14 mouse cellular contexts compared by ENCODE assay signal in genomic region chr17:57286718-57287355, GRCm38 (mm10). TPM values are rescaled to one million over a fixed set of nuclear protein-coding genes. Genes with fewer than 3 reads are reported as not detected.
A peak's percentile ranks its signal among the peaks of the same experiment; 100 is the strongest.
DNase-seq lines count a peak whose midpoint lies in the region; ATAC-seq and TF ChIP-seq lines count a peak whose summit lies in the region.
"Had no signal": no experiment of that assay in that cellular context is flagged by ENCODE, and none has a peak within 500 bp of the region (broad histone marks: within the 10 kb centered on the region; RNA-seq: fewer than 3 reads in every experiment).

No protein-coding gene starts in this region.

- no peaks in the 10 kb centered on the region for H3K27me3 ChIP-seq in liver, embryonic 11.5 days (replicated peaks; ENCODE audit: control insufficient read depth, insufficient read depth, low read length)
- no peaks in the 10 kb centered on the region for H3K27me3 ChIP-seq in liver, postnatal 0 days (ENCODE audit: insufficient read depth, low read length)
- no peaks in the 10 kb centered on the region for H3K27me3 ChIP-seq in midbrain, embryonic 13.5 days

- intact Hi-C loops in left cerebral cortex, postnatal 36 days (cut with DNase I) = no loop called here

- H3K9ac ChIP-seq in liver, embryonic 11.5 days (ENCODE audit: low read depth, low read length) = no peak overlapping the region
- no peak overlapping the region for H3K9ac ChIP-seq in liver, postnatal 0 days (replicated peaks)
- H3K9ac ChIP-seq in midbrain, embryonic 13.5 days (replicated peaks) = no peak overlapping the region

- H3K4me1 ChIP-seq in liver, embryonic 11.5 days (replicated peaks; ENCODE audit: control insufficient read depth, insufficient read depth, low read length) = peaks cover 3% of the 10 kb centered on the region; the same call in 1 of the 2 replicates
- H3K4me1 ChIP-seq in liver, postnatal 0 days (ENCODE audit: insufficient read depth) = peaks cover 16% of the 10 kb centered on the region; the same call in 1 of the 2 replicates
- no peaks in the 10 kb centered on the region for H3K4me1 ChIP-seq in midbrain, embryonic 13.5 days (replicated peaks)

- H3K36me3 ChIP-seq in liver, embryonic 11.5 days (ENCODE audit: control insufficient read depth, insufficient read depth, low read length) = no peaks in the 10 kb centered on the region
- H3K36me3 ChIP-seq in liver, postnatal 0 days (replicated peaks; ENCODE audit: insufficient read depth, low read length) = peaks cover 5% of the 10 kb centered on the region
- H3K36me3 ChIP-seq in midbrain, embryonic 13.5 days = no peaks in the 10 kb centered on the region

- peak overlapping the region; percentile 28; the same call in 1 of the 2 replicates for H3K4me2 ChIP-seq in liver, embryonic 11.5 days
- H3K4me2 ChIP-seq in liver, postnatal 0 days (ENCODE audit: low read depth, low read length) = no peak overlapping the region
- no peak overlapping the region for H3K4me2 ChIP-seq in midbrain, embryonic 13.5 days (replicated peaks)

- no peak for TF ChIP-seq EP300 in liver, postnatal 0 days (IDR thresholded peaks at IDR 0.05; ENCODE audit: low read depth)

- DNase-seq in liver, embryonic 11.5 days (ENCODE audit: low spot score) = no peak
- no peak for DNase-seq in liver, postnatal 0 days
- DNase-seq in CD4-positive helper T cell, adult 2 months (ENCODE audit: low read depth, low spot score) = peak; percentile 65
- peak; percentile 57 for DNase-seq in T-cell, adult 2 months (ENCODE audit: low spot score)
- no peak for DNase-seq in left cerebral cortex, postnatal 36 days (ENCODE audit: low spot score in 2 of 2)
- DNase-seq in spleen, postnatal 10 days (ENCODE audit: low spot score in 2 of 2) = no peak
- DNase-seq in right cerebral cortex, adult 18-20 months = no peak
- DNase-seq: adrenal gland, postnatal 36 days; cerebellum, adult 11-12 months; embryo, embryonic 11 days; heart, adult 18-20 months; kidney, adult 18-20 months; lung, postnatal 10 days had no signal

- TF ChIP-seq CTCF in liver, postnatal 0 days (IDR thresholded peaks at IDR 0.05; ENCODE audit: low read depth) = no peak

- no peak overlapping the region for H3K4me3 ChIP-seq in liver, embryonic 11.5 days (ENCODE audit: low read depth, low read length)
- no peak overlapping the region for H3K4me3 ChIP-seq in liver, postnatal 0 days (ENCODE audit: low read depth, low read length)
- no peak overlapping the region for H3K4me3 ChIP-seq in midbrain, embryonic 13.5 days (replicated peaks)

- H3K9me3 ChIP-seq in liver, embryonic 11.5 days (ENCODE audit: control insufficient read depth, low read length) = no peaks in the 10 kb centered on the region
- 0 out of 2 replicates have a peak, but pooled peaks cover 2% of the 10 kb centered on the region for H3K9me3 ChIP-seq in liver, postnatal 0 days (ENCODE audit: low read length)
- no peaks in the 10 kb centered on the region for H3K9me3 ChIP-seq in midbrain, embryonic 13.5 days

- 46% methylated on average over 8 of the region's 8 CpGs for WGBS in liver, embryonic 11.5 days
- WGBS in liver, postnatal 0 days (ENCODE audit: insufficient replicate concordance) = 39% methylated on average over 8 of the region's 8 CpGs
- 76% methylated on average over 8 of the region's 8 CpGs for WGBS in midbrain, embryonic 13.5 days

- H3K27ac ChIP-seq in liver, embryonic 11.5 days (ENCODE audit: low read depth, low read length) = no peak overlapping the region
- H3K27ac ChIP-seq in liver, postnatal 0 days (ENCODE audit: low read depth) = no peak overlapping the region; the same call in 1 of the 2 replicates
- no peak overlapping the region for H3K27ac ChIP-seq in midbrain, embryonic 13.5 days

- ATAC-seq in liver, embryonic 11.5 days (replicated peaks; ENCODE audit: low FRiP score) = no peak; the same call in 1 of the 2 replicates
- ATAC-seq in liver, postnatal 0 days = no peak
- peak; percentile 41; the same call in 1 of the 2 replicates for ATAC-seq in midbrain, embryonic 13.5 days

RNA-seq across cellular contexts. Expression of gene Vav1, which starts 7.9 kb away (rescaled TPM):
- polyA plus RNA-seq in liver, embryonic 11.5 days (2014; fragmentation: Nextera tagmentation; extraction: Ambion mirVana) = 18.7 and 20.6 TPM in 2 replicates
- polyA plus RNA-seq in liver, postnatal 0 days (2015; fragmentation: Nextera tagmentation; extraction: Ambion mirVana) = 13.1 and 14.1 TPM in 2 replicates
- 1.2 and 1.3 TPM in 2 replicates for polyA plus RNA-seq in midbrain, embryonic 13.5 days (2015; fragmentation: Nextera tagmentation; extraction: Ambion mirVana)
- total RNA-seq in left cerebral cortex, postnatal 36 days (2021) = 1 to 10 TPM; 3.7 to 4.7 TPM

RNA-seq across cellular contexts. Expression of gene Trip10, which starts 37.6 kb away (rescaled TPM):
- polyA plus RNA-seq in liver, embryonic 11.5 days (2014; fragmentation: Nextera tagmentation; extraction: Ambion mirVana) = 25.5 and 25.9 TPM in 2 replicates
- polyA plus RNA-seq in liver, postnatal 0 days (2015; fragmentation: Nextera tagmentation; extraction: Ambion mirVana) = 9.3 TPM in 2 replicates
- polyA plus RNA-seq in midbrain, embryonic 13.5 days (2015; fragmentation: Nextera tagmentation; extraction: Ambion mirVana) = 12.3 and 13.7 TPM in 2 replicates
- 1 to 10 TPM; 5.3 to 9.2 TPM for total RNA-seq in left cerebral cortex, postnatal 36 days (2021)

RNA-seq across cellular contexts. Expression of gene Gpr108, which starts 38.6 kb away (rescaled TPM):
- 26.5 and 30.7 TPM in 2 replicates for polyA plus RNA-seq in liver, embryonic 11.5 days (2014; fragmentation: Nextera tagmentation; extraction: Ambion mirVana)
- 9.0 and 9.2 TPM in 2 replicates for polyA plus RNA-seq in liver, postnatal 0 days (2015; fragmentation: Nextera tagmentation; extraction: Ambion mirVana)
- 19.6 and 20.6 TPM in 2 replicates for polyA plus RNA-seq in midbrain, embryonic 13.5 days (2015; fragmentation: Nextera tagmentation; extraction: Ambion mirVana)
- total RNA-seq in left cerebral cortex, postnatal 36 days (2021) = 10 to 100 TPM; 23.2 to 23.4 TPM

RNA-seq across cellular contexts. Expression of gene C3, which starts 58.9 kb away (rescaled TPM):
- 71.7 and 82.8 TPM in 2 replicates for polyA plus RNA-seq in liver, embryonic 11.5 days (2014; fragmentation: Nextera tagmentation; extraction: Ambion mirVana)
- polyA plus RNA-seq in liver, postnatal 0 days (2015; fragmentation: Nextera tagmentation; extraction: Ambion mirVana) = 1,136 and 1,364 TPM in 2 replicates
- 0.34 and 1.1 TPM in 2 replicates for polyA plus RNA-seq in midbrain, embryonic 13.5 days (2015; fragmentation: Nextera tagmentation; extraction: Ambion mirVana)
- total RNA-seq in left cerebral cortex, postnatal 36 days (2021) = under 1 TPM; 0.59 to 0.74 TPM

Comparison
In these comparisons a context has a peak if more than half of its experiments do, and no peak if none do; other contexts are left out.
1. DNase-seq: peak in CD4-positive helper T cell, adult 2 months (single experiment) and T-cell, adult 2 months (single experiment); none in liver, embryonic 11.5 days (single experiment), liver, postnatal 0 days (single experiment), left cerebral cortex, postnatal 36 days (0 of 2), spleen, postnatal 10 days (0 of 2) and right cerebral cortex, adult 18-20 months (single experiment).